Mouse (Mus musculus): ENCODE data around the gene Endod1. TPM values are rescaled to one million over a fixed set of nuclear protein-coding genes. Genes with fewer than 3 reads are reported as not detected.

The Endod1 gene
- total RNA-seq, 2 experiments from 2014 or later = 74.3 TPM

GRCm38 (mm10) chr9:14335829-14336228, 45.5 kb downstream of the Endod1 start:
- no peak for DNase-seq (ENCODE audit: low spot score in 2 of 2)

GRCm38 (mm10) chr9:14316618-14317017, 64.7 kb downstream of the Endod1 start:
- no peak for DNase-seq (ENCODE audit: low spot score in 2 of 2)

- DNase-seq (ENCODE audit: low spot score in 2 of 2) = no peak
Measured at GRCm38 (mm10) chr9:14314477-14314876, 66.8 kb downstream of the Endod1 start.

GRCm38 (mm10) chr9:14313968-14314367, 67.3 kb downstream of the Endod1 start:
- DNase-seq (ENCODE audit: low spot score in 2 of 2) = no peak

- no peak for DNase-seq (ENCODE audit: low spot score in 2 of 2)
Measured at GRCm38 (mm10) chr9:14307341-14307740, 74.0 kb downstream of the Endod1 start.

GRCm38 (mm10) chr9:14304262-14304968, 76.9 kb downstream of the Endod1 start:
- DNase-seq (ENCODE audit: low spot score in 2 of 2) = no peak

Other genes starting within 250 kb of the Endod1 start
- 100 to 1,000 TPM; 109 to 141 TPM for gene Sesn3, start 106.4 kb downstream of the Endod1 start, total RNA-seq (2021)
- gene Kdm4d, start 119.0 kb upstream of the Endod1 start, total RNA-seq (2021) = 1 to 10 TPM; 1.5 to 1.9 TPM
- 10 to 100 TPM; 81.9 to 84.9 TPM for gene Cwc15, start 119.1 kb upstream of the Endod1 start, total RNA-seq (2021)